Mouse (Mus musculus) lung, postnatal 36 days (tissue): ENCODE data around the gene Apoc3.
A peak's percentile ranks its signal among the peaks of the same experiment; 100 is the strongest.

ENCODE experiments used
- DNase-seq: peaks from one replicate; pipeline ENCODE4 v3.0.0; 2022; ENCODE audit warnings: mixed read lengths

Gene Apoc3

DNA sequence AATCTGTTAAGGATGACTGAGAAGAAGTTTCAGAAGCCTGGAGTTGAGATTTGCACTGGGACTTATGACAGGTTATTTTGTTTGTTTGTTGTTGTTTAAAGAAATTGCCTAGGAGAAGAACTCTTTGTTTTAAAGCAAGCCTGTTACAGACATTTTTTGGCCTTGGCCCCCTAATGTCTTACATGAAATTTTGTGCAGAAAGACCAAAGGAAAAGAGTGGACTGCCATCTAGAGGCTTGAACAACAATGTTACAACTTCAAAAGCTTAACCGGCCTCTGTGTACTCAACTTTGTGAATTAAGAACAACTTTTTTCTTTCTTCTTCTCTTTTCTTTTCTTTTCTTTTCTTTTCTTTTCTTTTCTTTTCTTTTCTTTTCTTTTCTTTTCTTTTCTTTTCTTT lies 43.8 kb downstream of the Apoc3 start:
- peak; percentile 60 for DNase-seq

DNA sequence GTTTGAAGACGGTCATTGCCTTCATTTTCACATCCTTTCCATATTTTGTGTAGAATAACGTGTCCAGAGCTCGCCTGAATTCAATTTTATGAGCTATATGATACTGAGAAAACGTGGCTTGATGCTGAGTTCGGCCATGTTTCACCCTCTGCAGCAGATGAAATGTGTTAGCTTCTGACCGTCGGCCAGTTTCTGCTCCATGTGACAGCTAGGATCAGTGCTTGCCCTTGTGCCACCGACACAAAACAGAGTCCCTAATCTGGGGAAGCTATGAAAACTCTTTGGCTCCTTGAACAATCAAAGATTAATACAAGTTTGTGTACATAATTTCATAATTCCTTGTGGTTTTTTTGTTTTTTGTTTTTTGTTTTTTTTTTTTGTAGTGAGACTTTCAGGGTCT lies 44.2 kb downstream of the Apoc3 start:
- DNase-seq, result no peak

DNA sequence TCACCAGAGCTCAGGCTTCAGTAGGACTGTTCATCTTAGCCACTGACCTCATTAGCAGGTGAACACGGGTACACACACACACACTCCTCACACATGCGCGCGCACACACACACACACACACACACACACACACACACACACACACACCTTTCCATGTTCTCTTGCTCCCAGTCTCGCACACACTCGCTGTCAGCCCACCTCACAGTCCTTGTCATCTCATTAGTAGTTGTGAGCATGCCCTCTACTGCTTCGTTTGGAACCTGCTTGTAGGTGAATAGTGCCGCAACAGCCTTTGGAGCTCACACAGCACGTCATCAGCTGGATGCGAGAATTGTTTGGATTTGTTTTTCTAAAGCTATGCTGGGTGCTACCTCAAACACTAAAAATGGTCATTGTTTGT lies 46.1 kb downstream of the Apoc3 start:
- DNase-seq, result no peak

DNA sequence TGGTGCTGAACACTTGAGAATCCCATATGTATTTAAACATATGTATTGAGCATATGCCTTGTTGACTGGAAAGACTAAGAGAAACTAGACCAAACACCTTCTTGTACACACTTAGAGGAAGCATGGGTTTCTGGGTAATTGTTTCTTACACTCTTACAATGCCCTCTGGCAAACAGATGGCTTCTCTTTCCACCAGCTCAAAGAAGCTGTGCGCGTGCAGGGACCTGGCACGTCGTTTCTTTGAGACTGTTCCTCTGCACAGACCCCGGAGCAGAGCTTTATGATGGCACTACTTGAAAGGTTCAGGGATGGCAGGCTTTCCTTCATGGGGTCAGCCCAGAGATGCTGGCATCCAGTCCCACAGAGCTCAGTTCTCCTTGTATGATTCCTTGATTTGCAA lies 46.5 kb downstream of the Apoc3 start:
- no peak for DNase-seq

- DNase-seq, result no peak
Observed at GRCm38 (mm10) chr9:46188370-46188769, 47.1 kb downstream of the Apoc3 start.

DNA sequence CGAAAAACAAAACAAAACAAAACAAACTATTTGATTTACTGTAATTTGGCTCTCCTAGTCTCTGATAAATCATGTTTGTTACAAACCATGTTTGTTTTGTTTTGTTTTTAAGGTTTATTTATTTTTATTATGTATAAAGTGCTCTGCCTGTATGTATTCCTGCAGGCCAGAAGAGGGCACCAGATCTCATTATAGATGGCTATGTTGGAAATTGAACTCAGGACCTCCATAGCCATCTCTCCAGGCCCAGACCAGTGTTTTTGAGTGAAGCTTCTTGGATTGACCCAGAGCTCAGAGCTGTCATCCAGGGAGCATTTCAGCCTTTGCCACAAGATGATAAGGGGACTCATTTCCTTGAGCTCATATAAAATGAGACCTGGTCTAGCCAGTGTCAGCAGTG lies 49.0 kb downstream of the Apoc3 start:
- no peak for DNase-seq

GRCm38 (mm10) chr9:46185191-46185590 lies 50.2 kb downstream of the Apoc3 start:
- DNase-seq, result peak; percentile 73

- peak; percentile 34 for DNase-seq
Observed at GRCm38 (mm10) chr9:46184542-46184941, 50.9 kb downstream of the Apoc3 start.
